Mouse (Mus musculus) CH12.LX (cell line): ENCODE data around the gene Ift43. TPM values are rescaled to one million over a fixed set of nuclear protein-coding genes. Genes with fewer than 3 reads are reported as not detected.

Experiments
- DNase-seq: peaks from one replicate; pipeline ENCODE4 v3.0.0-alpha.2; 2013; ENCODE audit errors: extremely low read depth
- H3K27ac ChIP-seq: 2 replicates; pipeline ENCODE4 v1.5.1; 2012; ENCODE audit warnings: low read depth, mild to moderate bottlenecking, control low read depth, moderate library complexity; ENCODE audit not compliant: insufficient read depth
- H3K27me3 ChIP-seq: replicated peaks from 2 replicates; pipeline ENCODE3; 2012; ENCODE audit warnings: inconsistent platforms
- H3K36me3 ChIP-seq, 2 experiments: replicated peaks in 1 of 2; 2 replicates each; pipeline versions ENCODE3 to v1.6.1; 2012; ENCODE audit warnings: inconsistent platforms in 1 of 2, low read length in 1 of 2, mild to moderate bottlenecking in 1 of 2, mixed read lengths in 1 of 2, moderate library complexity in 1 of 2; ENCODE audit not compliant: control insufficient read depth in 1 of 2, insufficient read depth in 1 of 2
- H3K4me1 ChIP-seq, 2 experiments: 2 replicates each; pipeline ENCODE4 v1.6.1; 2012; ENCODE audit warnings: inconsistent platforms in 1 of 2, moderate library complexity in 1 of 2; ENCODE audit not compliant: insufficient read depth in 2 of 2, control insufficient read depth in 1 of 2
- H3K4me2 ChIP-seq: 2 replicates; pipeline ENCODE4 v1.6.1; 2012; ENCODE audit warnings: low read depth, mild to moderate bottlenecking, control low read depth; ENCODE audit not compliant: poor library complexity, insufficient read depth, severe bottlenecking
- H3K4me3 ChIP-seq, 3 experiments: fragments of 150-350 bp in 1 of 3; sonication (generic) in 1 of 3; replicated peaks in 1 of 3; 2 replicates each; pipeline versions ENCODE3 to v1.5.1; 2011 to 2012; ENCODE audit warnings: low read depth in 2 of 3, low read length in 2 of 3, mild to moderate bottlenecking in 2 of 3, moderate library complexity in 2 of 3, control low read depth in 1 of 3, improper control_type of control experiment in 1 of 3, inconsistent platforms in 1 of 3, mixed read lengths in 1 of 3; ENCODE audit not compliant: poor library complexity in 1 of 3
- H3K79me2 ChIP-seq: replicated peaks from 2 replicates; pipeline ENCODE4 v1.6.1; 2012; ENCODE audit warnings: mild to moderate bottlenecking, moderate library complexity; ENCODE audit not compliant: control insufficient read depth, poor library complexity, insufficient read depth, severe bottlenecking; ENCODE audit errors: extremely low read depth
- H3K9ac ChIP-seq: 2 replicates; pipeline ENCODE4 v1.6.1; 2012; ENCODE audit warnings: low read depth, mild to moderate bottlenecking, control low read depth, moderate library complexity; ENCODE audit not compliant: insufficient read depth
- H3K9me3 ChIP-seq: replicated peaks from 2 replicates; pipeline ENCODE3; 2012; ENCODE audit warnings: low read length, inconsistent platforms, mixed read lengths
- BHLHE40 ChIP-seq: IDR thresholded peaks from 2 replicates; pipeline ENCODE4 v1.6.1; 2011; ENCODE audit warnings: mild to moderate bottlenecking, low read depth, low read length, improper control_type of control experiment
- CHD1 ChIP-seq: IDR thresholded peaks from 2 replicates; pipeline ENCODE4 v1.6.1; 2012; ENCODE audit warnings: low read depth, low read length, improper control_type of control experiment, inconsistent platforms
- CHD2 ChIP-seq: IDR thresholded peaks from 2 replicates; pipeline ENCODE4 v1.6.1; 2011; ENCODE audit warnings: low read length, improper control_type of control experiment
- CTCF ChIP-seq, 2 experiments: IDR thresholded peaks in 1 of 2; conservative IDR thresholded peaks in 1 of 2; 2 replicates each; pipeline ENCODE4 v1.5.1; 2011 to 2012; ENCODE audit warnings: low read depth in 2 of 2, low read length in 2 of 2, improper control_type of control experiment in 1 of 2, inconsistent platforms in 1 of 2, mild to moderate bottlenecking in 1 of 2, moderate library complexity in 1 of 2
- E2F4 ChIP-seq: IDR thresholded peaks from 2 replicates; pipeline ENCODE4 v1.6.1; 2011; ENCODE audit warnings: low read depth, low read length, improper control_type of control experiment; ENCODE audit not compliant: insufficient replicate concordance
- ELF1 ChIP-seq: IDR thresholded peaks from 2 replicates; pipeline ENCODE4 v1.6.1; 2014; ENCODE audit warnings: low read depth, mild to moderate bottlenecking, inconsistent platforms, low read length, improper control_type of control experiment
- EP300 ChIP-seq: IDR thresholded peaks from 2 replicates; pipeline ENCODE4 v1.6.1; 2011; ENCODE audit warnings: low read length, improper control_type of control experiment
- ETS1 ChIP-seq: conservative IDR thresholded peaks from 2 replicates; pipeline ENCODE4 v1.6.1; 2012; ENCODE audit warnings: low read depth, mild to moderate bottlenecking, inconsistent platforms, low read length, improper control_type of control experiment, moderate library complexity
- GABPA ChIP-seq: IDR thresholded peaks from 2 replicates; pipeline ENCODE4 v1.6.1; 2012; ENCODE audit warnings: low read depth, low read length, improper control_type of control experiment, inconsistent platforms; ENCODE audit not compliant: insufficient replicate concordance
- HCFC1 ChIP-seq: IDR thresholded peaks from 2 replicates; pipeline ENCODE4 v1.6.1; 2012; ENCODE audit warnings: low read depth, mild to moderate bottlenecking, inconsistent platforms, low read length, improper control_type of control experiment
- IRF4 ChIP-seq: IDR thresholded peaks from 2 replicates; pipeline ENCODE4 v1.6.1; 2014; ENCODE audit warnings: low read depth, mild to moderate bottlenecking, inconsistent platforms, low read length, improper control_type of control experiment
- JUN ChIP-seq: IDR thresholded peaks from 2 replicates; pipeline ENCODE4 v1.6.1; 2011; ENCODE audit warnings: low read depth, mild to moderate bottlenecking, low read length, improper control_type of control experiment, moderate library complexity; ENCODE audit not compliant: insufficient read depth
- JUND ChIP-seq: conservative IDR thresholded peaks from 2 replicates; pipeline ENCODE4 v1.6.1; 2011; ENCODE audit warnings: low read depth, low read length, improper control_type of control experiment
- KAT2A ChIP-seq: IDR thresholded peaks from 2 replicates; pipeline ENCODE4 v1.6.1; 2012; ENCODE audit warnings: low read length, improper control_type of control experiment, inconsistent platforms; ENCODE audit not compliant: insufficient replicate concordance
- MAFK ChIP-seq: IDR thresholded peaks from 2 replicates; pipeline ENCODE4 v1.6.1; 2011; ENCODE audit warnings: low read length, improper control_type of control experiment; ENCODE audit not compliant: insufficient replicate concordance
- MAX ChIP-seq: IDR thresholded peaks from 2 replicates; pipeline ENCODE4 v1.6.1; 2011; ENCODE audit warnings: low read length, improper control_type of control experiment
- MAZ ChIP-seq: IDR thresholded peaks from 2 replicates; pipeline ENCODE4 v1.6.1; 2012; ENCODE audit warnings: low read depth, mild to moderate bottlenecking, inconsistent platforms, low read length, improper control_type of control experiment, moderate library complexity
- MEF2A ChIP-seq: IDR thresholded peaks from 2 replicates; pipeline ENCODE4 v1.6.1; 2014; ENCODE audit warnings: low read depth, mild to moderate bottlenecking, inconsistent platforms, low read length, improper control_type of control experiment, borderline replicate concordance
- MXI1 ChIP-seq: IDR thresholded peaks from 2 replicates; pipeline ENCODE4 v1.6.1; 2011; ENCODE audit warnings: mild to moderate bottlenecking, low read depth, low read length, improper control_type of control experiment
- MYC ChIP-seq: IDR thresholded peaks from 2 replicates; pipeline ENCODE4 v1.6.1; 2011; ENCODE audit warnings: low read depth, mild to moderate bottlenecking, improper control_type of control experiment, low read length
- NELFE ChIP-seq: IDR thresholded peaks from 2 replicates; pipeline ENCODE4 v1.6.1; 2011; ENCODE audit warnings: low read depth, low read length, improper control_type of control experiment
- NRF1 ChIP-seq: IDR thresholded peaks from 2 replicates; pipeline ENCODE4 v1.6.1; 2014; ENCODE audit warnings: low read depth, mild to moderate bottlenecking, inconsistent platforms, low read length, improper control_type of control experiment, moderate library complexity
- PAX5 ChIP-seq: IDR thresholded peaks from 2 replicates; pipeline ENCODE4 v1.6.1; 2012; ENCODE audit warnings: low read length, inconsistent platforms, mixed read lengths
- POLR2A ChIP-seq: IDR thresholded peaks from 2 replicates; pipeline ENCODE4 v1.6.1; 2011; ENCODE audit warnings: low read depth, mild to moderate bottlenecking, improper control_type of control experiment, low read length
- POLR2AphosphoS2 ChIP-seq: IDR thresholded peaks from 2 replicates; pipeline ENCODE4 v1.6.1; 2011; ENCODE audit warnings: low read depth, low read length, improper control_type of control experiment
- RAD21 ChIP-seq: IDR thresholded peaks from 2 replicates; pipeline ENCODE4 v1.6.1; 2011; ENCODE audit warnings: low read depth, mild to moderate bottlenecking, low read length, improper control_type of control experiment, moderate library complexity
- RCOR1 ChIP-seq: conservative IDR thresholded peaks from 2 replicates; pipeline ENCODE4 v1.6.1; 2012; ENCODE audit warnings: low read depth, mild to moderate bottlenecking, inconsistent platforms, low read length, improper control_type of control experiment
- SIN3A ChIP-seq: IDR thresholded peaks from 2 replicates; pipeline ENCODE4 v1.6.1; 2012; ENCODE audit warnings: low read length, improper control_type of control experiment, inconsistent platforms
- SMC3 ChIP-seq: IDR thresholded peaks from 2 replicates; pipeline ENCODE4 v1.6.1; 2011; ENCODE audit warnings: low read depth, low read length, improper control_type of control experiment
- TBP ChIP-seq: conservative IDR thresholded peaks from 2 replicates; pipeline ENCODE4 v1.6.1; 2011; ENCODE audit warnings: low read depth, low read length, improper control_type of control experiment
- TCF12 ChIP-seq: IDR thresholded peaks from 2 replicates; pipeline ENCODE4 v1.6.1; 2014; ENCODE audit warnings: low read depth, mild to moderate bottlenecking, inconsistent platforms, low read length, improper control_type of control experiment
- UBTF ChIP-seq: IDR thresholded peaks from 2 replicates; pipeline ENCODE4 v1.6.1; 2012; ENCODE audit warnings: low read depth, mild to moderate bottlenecking, inconsistent platforms, low read length, improper control_type of control experiment, moderate library complexity
- USF1 ChIP-seq: IDR thresholded peaks from 2 replicates; pipeline ENCODE4 v1.6.1; 2014; ENCODE audit warnings: low read depth, mild to moderate bottlenecking, inconsistent platforms, low read length, improper control_type of control experiment
- USF2 ChIP-seq: conservative IDR thresholded peaks from 2 replicates; pipeline ENCODE4 v1.6.1; 2011; ENCODE audit warnings: low read depth, low read length, improper control_type of control experiment
- ZC3H11A ChIP-seq: IDR thresholded peaks from 2 replicates; pipeline ENCODE4 v1.6.1; 2012; ENCODE audit warnings: low read depth, mild to moderate bottlenecking, inconsistent platforms, low read length, improper control_type of control experiment
- ZKSCAN1 ChIP-seq: IDR thresholded peaks from 2 replicates; pipeline ENCODE4 v1.6.1; 2012; ENCODE audit warnings: low read depth, inconsistent platforms, low read length, improper control_type of control experiment, borderline replicate concordance
- ZMIZ1 ChIP-seq: IDR thresholded peaks from 2 replicates; pipeline ENCODE4 v1.6.1; 2012; ENCODE audit warnings: low read depth, mild to moderate bottlenecking, inconsistent platforms, low read length, improper control_type of control experiment
- ZNF384 ChIP-seq: IDR thresholded peaks from 2 replicates; pipeline ENCODE4 v1.6.1; 2012; ENCODE audit warnings: low read depth, low read length, improper control_type of control experiment, inconsistent platforms
- dilution Hi-C: fragments of 300-500 bp; cut with MboI; formaldehyde crosslinking; loops from 2 replicates; pipeline ENCODE4 v1.14.3; 2020; ENCODE audit warnings: low sequenced_read_pairs; ENCODE audit not compliant: extremely low pct_unique_long_range_greater_than_20kb, extremely low pct_ligation_motif_present
- in situ Hi-C: fragments of 300-500 bp; cut with MboI; formaldehyde crosslinking; loops from 3 replicates; pipeline ENCODE4 v1.14.3; 2019; ENCODE audit warnings: low sequenced_read_pairs, low pct_ligation_motif_present, low pct_unique_long_range_greater_than_20kb, mixed read lengths
- polyA plus RNA-seq: library from polyadenylated mRNA; unstranded; fragments of >175 nt; gene quantifications from 2 replicates; pipeline ENCODE4 v1.2.1, GENCODE M21; 2012; ENCODE audit warnings: low read depth; ENCODE audit not compliant: insufficient read length
- total RNA-seq, 2 experiments: library from RNA; depleted of rRNA; stranded (reverse); fragments of 300-350 nt in 1 of 2; fragments of >200 nt in 1 of 2; gene quantifications; 2 replicates each; pipeline ENCODE4 v1.2.3; 2012 to 2014

The Ift43 gene
- total and polyA plus RNA-seq, 3 experiments: 2.0 to 8.6 (median 2.8) TPM

DNA sequence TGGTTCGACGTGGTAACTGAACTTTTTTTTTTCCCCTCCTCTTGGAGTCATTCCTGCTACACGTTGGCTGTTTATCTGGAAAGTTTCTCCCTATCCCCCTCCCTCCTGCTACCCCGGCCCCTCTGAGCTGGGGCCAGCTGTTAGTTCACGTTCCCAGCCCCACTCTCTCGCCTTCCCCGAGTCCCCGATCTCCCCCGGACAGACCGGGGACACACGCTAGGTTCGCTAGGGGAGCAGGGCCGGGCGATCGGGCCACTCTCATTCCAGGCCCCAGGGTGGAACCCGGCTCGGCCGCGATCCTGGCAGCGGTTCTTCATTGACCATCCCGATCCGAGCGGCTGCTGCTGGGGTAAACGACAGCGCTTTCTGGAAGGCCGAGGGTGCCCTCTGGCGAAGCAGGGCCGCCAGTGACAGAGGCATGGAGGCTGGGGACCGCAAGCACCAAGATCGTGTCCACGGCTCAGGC lies 3.1 kb upstream of the Ift43 start:
- dilution Hi-C loops: no loop called here
- peak; percentile 71 for TF ChIP-seq ZC3H11A
- TF ChIP-seq NELFE: peak; percentile 35; the same call in 1 of the 2 replicates
- no peak for TF ChIP-seq TBP
- no peak for TF ChIP-seq CHD2
- TF ChIP-seq MXI1: 0 out of 2 replicates have a peak, but pooled peaks have one; percentile 20
- TF ChIP-seq POLR2AphosphoS2: no peak
- no peak for TF ChIP-seq ZNF384
- TF ChIP-seq MYC: no peak
- no peak for TF ChIP-seq JUND
- no peak for TF ChIP-seq MAX
- no peak for TF ChIP-seq RCOR1
- no peak for TF ChIP-seq PAX5
- TF ChIP-seq CHD1: no peak
- TF ChIP-seq ZMIZ1: no peak
- no peak for TF ChIP-seq ZKSCAN1
- TF ChIP-seq MAZ: no peak
- TF ChIP-seq GABPA: no peak
- peak; percentile 99 for TF ChIP-seq RAD21
- peak; percentile 40; the same call in 1 of the 2 replicates for TF ChIP-seq SIN3A
- TF ChIP-seq ELF1: no peak
- no peak for TF ChIP-seq MEF2A
- TF ChIP-seq E2F4: no peak
- TF ChIP-seq JUN: no peak
- TF ChIP-seq POLR2A: no peak
- no peak for TF ChIP-seq TCF12
- peak; percentile 94 for TF ChIP-seq UBTF
- TF ChIP-seq IRF4: peak; percentile 65; the same call in 1 of the 2 replicates
- no peak for TF ChIP-seq ETS1
- TF ChIP-seq CTCF (conservative IDR thresholded peaks at IDR 0.05 in 1 of 2, IDR thresholded peaks at IDR 0.05 in 1 of 2; ENCODE audit: low read depth in 2 of 2, low read length in 2 of 2): peak in 1 of 2 experiments; percentile 94; a peak in 2 of 4 replicates
- peak; percentile 96 for TF ChIP-seq SMC3
- no peak for TF ChIP-seq USF2
- TF ChIP-seq EP300: no peak
- no peak for TF ChIP-seq KAT2A
- TF ChIP-seq MAFK: no peak
- no peak for TF ChIP-seq HCFC1
- no peak for TF ChIP-seq BHLHE40
- 0 out of 2 replicates have a peak, but pooled peaks have one; percentile 9 for TF ChIP-seq NRF1
- no peak for TF ChIP-seq USF1
- no peaks in the 10 kb centered on the region for H3K79me2 ChIP-seq
- H3K4me2 ChIP-seq: peak overlapping the region; percentile 66
- DNase-seq: peak; percentile 64
- H3K9me3 ChIP-seq: no peaks in the 10 kb centered on the region
- in situ Hi-C loops: loop anchor here (5.0 to 10.0 kb wide), 3 partner anchors 54 to 227 kb away; no protein-coding TSS in a partner anchor
- H3K4me3 ChIP-seq: peak overlapping the region; percentile 42 to 62 (median 49)
- no peak overlapping the region for H3K27ac ChIP-seq
- no peaks in the 10 kb centered on the region for H3K36me3 ChIP-seq
- H3K27me3 ChIP-seq: peaks cover 27% of the 10 kb centered on the region
- peak overlapping the region; percentile 46 for H3K9ac ChIP-seq
- H3K4me1 ChIP-seq: peaks cover 0 to 3% of the 10 kb centered on the region in 2 experiments; a peak in 1 of 4 replicates
